Mouse (Mus musculus): ENCODE measurements around the gene Stx1a. TPM values are rescaled to one million over a fixed set of nuclear protein-coding genes. Genes with fewer than 3 reads are reported as not detected.
A peak's percentile ranks its signal among the peaks of the same experiment; 100 is the strongest.

Gene Stx1a
- polyA plus RNA-seq, 1 experiment from 2014 or later = 8.2 TPM

- Histone ChIP-seq H3K27me3 (ENCODE audit: control insufficient read depth, insufficient read depth, low read length) (peaks cover 44% of the 10 kb centered on the region), H3K4me1 (ENCODE audit: control insufficient read depth, insufficient read depth, low read length) (peaks cover 10% of the 10 kb centered on the region), H3K4me3 (ENCODE audit: low read depth, low read length) (no peak overlapping the region), H3K4me2 (ENCODE audit: low read depth, severe bottlenecking) (no peak overlapping the region), H3K36me3 (ENCODE audit: control insufficient read depth, insufficient read depth, low read length) (no peaks in the 10 kb centered on the region), H3K27ac (replicated peaks; ENCODE audit: low read depth, low read length) (0 out of 2 replicates have a peak overlapping the region, but pooled peaks have one; percentile 21), H3K9ac (ENCODE audit: low read length) (no peak overlapping the region), H3K9me3 (ENCODE audit: control insufficient read depth, low read length) (no peaks in the 10 kb centered on the region)
- ATAC-seq (ENCODE audit: insufficient number of reproducible peaks, low FRiP score, low TSS enrichment, low read depth) (no peak), DNase-seq (ENCODE audit: low spot score) (no peak)
- 94% methylated on average over 1 of the region's 1 CpGs for WGBS
Observed at GRCm38 (mm10) chr5:134983111-134983510, 40.2 kb upstream of the Stx1a start.

- 32% methylated on average over 3 of the region's 3 CpGs for WGBS
- peaks cover 44% of the 10 kb centered on the region for H3K27me3 ChIP-seq (ENCODE audit: control insufficient read depth, insufficient read depth, low read length)
- H3K9me3 ChIP-seq (ENCODE audit: control insufficient read depth, low read length) = no peaks in the 10 kb centered on the region
- H3K4me3 ChIP-seq (ENCODE audit: low read depth, low read length) = no peak overlapping the region
- H3K27ac ChIP-seq (replicated peaks; ENCODE audit: low read depth, low read length) = no peak overlapping the region
- no peak overlapping the region for H3K4me2 ChIP-seq (ENCODE audit: low read depth, severe bottlenecking)
- peaks cover 10% of the 10 kb centered on the region for H3K4me1 ChIP-seq (ENCODE audit: control insufficient read depth, insufficient read depth, low read length)
- ATAC-seq (ENCODE audit: insufficient number of reproducible peaks, low FRiP score, low TSS enrichment, low read depth) (no peak), DNase-seq (ENCODE audit: low spot score) (no peak)
- no peak overlapping the region for H3K9ac ChIP-seq (ENCODE audit: low read length)
- H3K36me3 ChIP-seq (ENCODE audit: control insufficient read depth, insufficient read depth, low read length) = no peaks in the 10 kb centered on the region
Observed at GRCm38 (mm10) chr5:134983771-134984170, 39.5 kb upstream of the Stx1a start.

GRCm38 (mm10) chr5:134985633-134986297 is 37.5 kb upstream of the Stx1a start, which contains the start of gene Cldn3:
Gene Cldn3, plus strand, starts transcription at chr5:134986214.
- WGBS = 2% methylated on average over 25 of the region's 25 CpGs
- Histone ChIP-seq H3K36me3 (ENCODE audit: control insufficient read depth, insufficient read depth, low read length) (no peaks in the 10 kb centered on the region), H3K9me3 (ENCODE audit: control insufficient read depth, low read length) (no peaks in the 10 kb centered on the region), H3K4me3 (ENCODE audit: low read depth, low read length) (peak within 1 kb of the TSS; percentile 20), H3K27ac (replicated peaks; ENCODE audit: low read depth, low read length) (no peak within 1 kb of the TSS), H3K4me2 (ENCODE audit: low read depth, severe bottlenecking) (peak within 1 kb of the TSS; percentile 34), H3K27me3 (ENCODE audit: control insufficient read depth, insufficient read depth, low read length) (peaks cover 51% of the 10 kb centered on the region), H3K4me1 (ENCODE audit: control insufficient read depth, insufficient read depth, low read length) (peaks cover 10% of the 10 kb centered on the region), H3K9ac (ENCODE audit: low read length) (no peak within 1 kb of the TSS; the same call in 1 of the 2 replicates)
- peak; percentile 52 for DNase-seq (ENCODE audit: low spot score)
- 0 out of 2 replicates have a peak, but pooled peaks have one; percentile 32 for ATAC-seq (ENCODE audit: insufficient number of reproducible peaks, low FRiP score, low TSS enrichment, low read depth)

- 6% methylated on average over 79 of the region's 79 CpGs for WGBS
- peak overlapping the region; percentile 34 for H3K4me2 ChIP-seq (ENCODE audit: low read depth, severe bottlenecking)
- no peak overlapping the region; the same call in 1 of the 2 replicates for H3K9ac ChIP-seq (ENCODE audit: low read length)
- H3K4me1 ChIP-seq (ENCODE audit: control insufficient read depth, insufficient read depth, low read length) = peaks cover 10% of the 10 kb centered on the region
- no peak overlapping the region for H3K27ac ChIP-seq (replicated peaks; ENCODE audit: low read depth, low read length)
- ATAC-seq (ENCODE audit: insufficient number of reproducible peaks, low FRiP score, low TSS enrichment, low read depth) = no peak
- no peaks in the 10 kb centered on the region for H3K36me3 ChIP-seq (ENCODE audit: control insufficient read depth, insufficient read depth, low read length)
- H3K27me3 ChIP-seq (ENCODE audit: control insufficient read depth, insufficient read depth, low read length) = peaks cover 51% of the 10 kb centered on the region
- no peaks in the 10 kb centered on the region for H3K9me3 ChIP-seq (ENCODE audit: control insufficient read depth, low read length)
- DNase-seq (ENCODE audit: low spot score) = peak; percentile 51
- peak overlapping the region; percentile 20 for H3K4me3 ChIP-seq (ENCODE audit: low read depth, low read length)
Observed at GRCm38 (mm10) chr5:134986298-134987268, 36.7 kb upstream of the Stx1a start.

- Histone ChIP-seq H3K9me3 (ENCODE audit: control insufficient read depth, low read length) (no peaks in the 10 kb centered on the region), H3K4me3 (ENCODE audit: low read depth, low read length) (no peak overlapping the region), H3K27me3 (ENCODE audit: control insufficient read depth, insufficient read depth, low read length) (peaks cover 46% of the 10 kb centered on the region), H3K36me3 (ENCODE audit: control insufficient read depth, insufficient read depth, low read length) (no peaks in the 10 kb centered on the region), H3K4me1 (ENCODE audit: control insufficient read depth, insufficient read depth, low read length) (peaks cover 10% of the 10 kb centered on the region), H3K9ac (ENCODE audit: low read length) (no peak overlapping the region), H3K27ac (replicated peaks; ENCODE audit: low read depth, low read length) (no peak overlapping the region), H3K4me2 (ENCODE audit: low read depth, severe bottlenecking) (no peak overlapping the region)
- ATAC-seq (ENCODE audit: insufficient number of reproducible peaks, low FRiP score, low TSS enrichment, low read depth) (no peak), DNase-seq (ENCODE audit: low spot score) (no peak)
- WGBS = 54% methylated on average over 11 of the region's 11 CpGs
Observed at GRCm38 (mm10) chr5:134989166-134989565, 34.1 kb upstream of the Stx1a start.

GRCm38 (mm10) chr5:134989741-134990140 is 33.5 kb upstream of the Stx1a start:
- Histone ChIP-seq H3K27ac (replicated peaks; ENCODE audit: low read depth, low read length) (no peak overlapping the region), H3K27me3 (ENCODE audit: control insufficient read depth, insufficient read depth, low read length) (peaks cover 40% of the 10 kb centered on the region), H3K9me3 (ENCODE audit: control insufficient read depth, low read length) (no peaks in the 10 kb centered on the region), H3K4me2 (ENCODE audit: low read depth, severe bottlenecking) (no peak overlapping the region), H3K9ac (ENCODE audit: low read length) (no peak overlapping the region), H3K4me3 (ENCODE audit: low read depth, low read length) (no peak overlapping the region), H3K4me1 (ENCODE audit: control insufficient read depth, insufficient read depth, low read length) (peaks cover 10% of the 10 kb centered on the region), H3K36me3 (ENCODE audit: control insufficient read depth, insufficient read depth, low read length) (no peaks in the 10 kb centered on the region)
- ATAC-seq (ENCODE audit: insufficient number of reproducible peaks, low FRiP score, low TSS enrichment, low read depth) (no peak), DNase-seq (ENCODE audit: low spot score) (no peak)
- 52% methylated on average over 6 of the region's 6 CpGs for WGBS

- DNase-seq (ENCODE audit: low spot score) = no peak
- no peak overlapping the region for H3K9ac ChIP-seq (ENCODE audit: low read length)
- H3K27ac ChIP-seq (replicated peaks; ENCODE audit: low read depth, low read length) = no peak overlapping the region
- H3K4me2 ChIP-seq (ENCODE audit: low read depth, severe bottlenecking) = no peak overlapping the region
- WGBS = 89% methylated on average over 5 of the region's 5 CpGs
- H3K9me3 ChIP-seq (ENCODE audit: control insufficient read depth, low read length) = no peaks in the 10 kb centered on the region
- peaks cover 12% of the 10 kb centered on the region for H3K27me3 ChIP-seq (ENCODE audit: control insufficient read depth, insufficient read depth, low read length)
- H3K4me3 ChIP-seq (ENCODE audit: low read depth, low read length) = no peak overlapping the region
- no peaks in the 10 kb centered on the region for H3K36me3 ChIP-seq (ENCODE audit: control insufficient read depth, insufficient read depth, low read length)
- ATAC-seq (ENCODE audit: insufficient number of reproducible peaks, low FRiP score, low TSS enrichment, low read depth) = no peak
- H3K4me1 ChIP-seq (ENCODE audit: control insufficient read depth, insufficient read depth, low read length) = no peaks in the 10 kb centered on the region
Observed at GRCm38 (mm10) chr5:134992566-134992965, 30.7 kb upstream of the Stx1a start.

- H3K4me1 ChIP-seq (ENCODE audit: control insufficient read depth, insufficient read depth, low read length) = peaks cover 12% of the 10 kb centered on the region
- no peak overlapping the region for H3K9ac ChIP-seq (ENCODE audit: low read length)
- DNase-seq (ENCODE audit: low spot score) = no peak
- no peaks in the 10 kb centered on the region for H3K9me3 ChIP-seq (ENCODE audit: control insufficient read depth, low read length)
- WGBS = 67% methylated on average over 6 of the region's 6 CpGs
- H3K27me3 ChIP-seq (ENCODE audit: control insufficient read depth, insufficient read depth, low read length) = no peaks in the 10 kb centered on the region
- no peaks in the 10 kb centered on the region for H3K36me3 ChIP-seq (ENCODE audit: control insufficient read depth, insufficient read depth, low read length)
- no peak for ATAC-seq (ENCODE audit: insufficient number of reproducible peaks, low FRiP score, low TSS enrichment, low read depth)
- no peak overlapping the region for H3K4me2 ChIP-seq (ENCODE audit: low read depth, severe bottlenecking)
- H3K27ac ChIP-seq (replicated peaks; ENCODE audit: low read depth, low read length) = no peak overlapping the region
- H3K4me3 ChIP-seq (ENCODE audit: low read depth, low read length) = no peak overlapping the region
Observed at GRCm38 (mm10) chr5:134998359-134998758, 24.9 kb upstream of the Stx1a start.
